Mouse (Mus musculus) hematopoietic multipotent progenitor cell, adult 10-12 weeks (in vitro differentiated cells): ENCODE measurements around the gene Hsd3b4. TPM values are rescaled to one million over a fixed set of nuclear protein-coding genes. Genes with fewer than 3 reads are reported as not detected.

Experiments used
- polyA plus RNA-seq: library from polyadenylated mRNA; stranded (reverse); fragments of >175 nt; gene quantifications from 2 replicates; pipeline ENCODE4 v1.2.3, GENCODE M21; 2012; ENCODE audit warnings: low replicate concordance

The Hsd3b4 gene
- not detected in 2 replicates for polyA plus RNA-seq

DNA sequence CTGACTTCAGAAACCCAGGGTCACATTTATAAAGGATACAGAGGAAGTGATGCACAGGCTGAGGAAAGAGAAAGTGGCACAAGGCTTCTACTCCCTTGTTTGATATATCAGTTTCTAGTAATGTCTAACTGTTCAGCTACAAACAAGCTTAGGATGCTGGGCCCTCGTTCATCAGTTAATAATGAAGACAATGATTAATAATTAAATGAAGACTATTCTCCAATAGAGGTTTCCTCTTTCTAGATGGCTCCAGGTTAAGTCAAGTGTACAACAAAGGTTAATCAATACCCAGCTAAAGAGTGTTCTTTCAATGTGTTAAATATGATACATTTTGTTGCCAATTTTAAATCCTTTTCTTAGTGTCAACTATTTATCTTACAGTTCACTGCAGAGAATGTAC, at the start of gene Hsd3b4:
Gene Hsd3b4 (minus strand): TSS at position 101 of the 400 bp plus-strand sequence.

DNA sequence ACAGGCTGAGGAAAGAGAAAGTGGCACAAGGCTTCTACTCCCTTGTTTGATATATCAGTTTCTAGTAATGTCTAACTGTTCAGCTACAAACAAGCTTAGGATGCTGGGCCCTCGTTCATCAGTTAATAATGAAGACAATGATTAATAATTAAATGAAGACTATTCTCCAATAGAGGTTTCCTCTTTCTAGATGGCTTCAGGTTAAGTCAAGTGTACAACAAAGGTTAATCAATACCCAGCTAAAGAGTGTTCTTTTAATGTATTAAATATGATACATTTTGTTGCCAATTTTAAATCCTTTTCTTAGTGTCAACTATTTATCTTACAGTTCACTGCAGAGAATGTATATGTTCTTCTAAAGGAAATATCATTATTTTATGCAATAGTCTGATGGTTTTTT, 53.3 kb downstream of the Hsd3b4 start, which contains the start of gene Gm4450:
Gene Gm4450 (minus strand): TSS at position 101 of the 400 bp plus-strand sequence.

Other genes with a start within 250 kb of the Hsd3b4 start
- 0.07 and 0.40 TPM in 2 replicates for gene Hmgcs2, start 230.1 kb downstream of the Hsd3b4 start, polyA plus RNA-seq
- gene Phgdh, start 170.5 kb downstream of the Hsd3b4 start, polyA plus RNA-seq: 48.1 and 54.1 TPM in 2 replicates
- gene Zfp697, start 128.1 kb downstream of the Hsd3b4 start, polyA plus RNA-seq: 0.05 and 0.07 TPM in 2 replicates
- not detected in 2 replicates for gene Gm4450, start 53.4 kb downstream of the Hsd3b4 start, polyA plus RNA-seq
- not detected in 2 replicates for gene Gm10681, start 78.3 kb upstream of the Hsd3b4 start, polyA plus RNA-seq
- gene Hsd3b5, start 119.7 kb upstream of the Hsd3b4 start, polyA plus RNA-seq: not detected in 2 replicates
- not detected in 2 replicates for gene Hsd3b2, start 214.0 kb upstream of the Hsd3b4 start, polyA plus RNA-seq